Comparison of ENCODE assay signal across 8 mouse cellular contexts in genomic region chr7:142967884-142968808, GRCm38 (mm10). TPM values are rescaled to one million over a fixed set of nuclear protein-coding genes. Genes with fewer than 3 reads are reported as not detected.
DNase-seq lines count a peak whose midpoint lies in the region; ATAC-seq lines count a peak whose summit lies in the region.

No protein-coding gene starts in this region.

- peaks cover 7% of the 10 kb centered on the region; the same call in 1 of the 2 replicates for H3K4me1 ChIP-seq in forebrain, embryonic 11.5 days (replicated peaks; ENCODE audit: control insufficient read depth, insufficient read depth, low read length)
- H3K4me1 ChIP-seq in hindbrain, embryonic 13.5 days (replicated peaks), result peaks cover 26% of the 10 kb centered on the region

- H3K9ac ChIP-seq in forebrain, embryonic 11.5 days (ENCODE audit: low read length), result no peak overlapping the region
- H3K9ac ChIP-seq in hindbrain, embryonic 13.5 days, result peak overlapping the region; percentile 66

- H3K27me3 ChIP-seq in forebrain, embryonic 11.5 days (ENCODE audit: control insufficient read depth, insufficient read depth, low read length), result peaks cover 67% of the 10 kb centered on the region
- peaks cover 88% of the 10 kb centered on the region for H3K27me3 ChIP-seq in hindbrain, embryonic 13.5 days

- no peaks in the 10 kb centered on the region for H3K36me3 ChIP-seq in forebrain, embryonic 11.5 days (ENCODE audit: control insufficient read depth, insufficient read depth, low read length)
- no peaks in the 10 kb centered on the region for H3K36me3 ChIP-seq in hindbrain, embryonic 13.5 days
- no peaks in the 10 kb centered on the region for H3K36me3 ChIP-seq in macrophage (ENCODE audit: inconsistent target)

- DNase-seq in CD4-positive helper T cell, adult 2 months (ENCODE audit: low read depth, low spot score), result peak; percentile 59
- DNase-seq in adrenal gland, adult 18-20 months (ENCODE audit: low spot score in 2 of 2), result peak; percentile 38 to 56
- peak; percentile 83 for DNase-seq in forebrain, embryonic 11.5 days (ENCODE audit: low spot score)
- DNase-seq in left cerebral cortex, postnatal 10 days (ENCODE audit: extremely low spot score in 1 of 2, low spot score in 2 of 2), result peak; percentile 48 to 73
- DNase-seq in right cerebral cortex, adult 2 months (ENCODE audit: low spot score in 2 of 2), result peak; percentile 68 to 75
- DNase-seq in adipocyte (ENCODE audit: low spot score), result no peak

- no peak overlapping the region for H3K27ac ChIP-seq in forebrain, embryonic 11.5 days (ENCODE audit: low read depth, low read length)
- H3K27ac ChIP-seq in hindbrain, embryonic 13.5 days, result no peak overlapping the region
- no peak overlapping the region for H3K27ac ChIP-seq in macrophage

- ATAC-seq in forebrain, embryonic 11.5 days (replicated peaks; ENCODE audit: low FRiP score), result peak; percentile 62; the same call in 1 of the 2 replicates
- ATAC-seq in hindbrain, embryonic 13.5 days (ENCODE audit: low FRiP score), result peak; percentile 84

- intact Hi-C loops in left cerebral cortex, postnatal 10 days (cut with DNase I), result no loop called here

- H3K4me3 ChIP-seq in forebrain, embryonic 11.5 days (ENCODE audit: low read depth, low read length), result peak overlapping the region; percentile 19
- H3K4me3 ChIP-seq in hindbrain, embryonic 13.5 days, result peak overlapping the region; percentile 50
- H3K4me3 ChIP-seq in macrophage (ENCODE audit: inconsistent target), result peak overlapping the region; percentile 5; the same call in 1 of the 2 replicates

- peak overlapping the region; percentile 50 for H3K4me2 ChIP-seq in forebrain, embryonic 11.5 days (ENCODE audit: low read depth, low read length, severe bottlenecking)
- H3K4me2 ChIP-seq in hindbrain, embryonic 13.5 days, result peak overlapping the region; percentile 96

- no peaks in the 10 kb centered on the region for H3K79me2 ChIP-seq in macrophage (ENCODE audit: inconsistent target)

- WGBS in forebrain, embryonic 11.5 days, result under 1% methylated on average over 87 of the region's 90 CpGs
- WGBS in hindbrain, embryonic 13.5 days, result under 1% methylated on average over 90 of the region's 90 CpGs
- WGBS in macrophage (ENCODE audit: missing documents), result under 1% methylated on average over 89 of the region's 90 CpGs

- no peaks in the 10 kb centered on the region for H3K9me3 ChIP-seq in forebrain, embryonic 11.5 days (ENCODE audit: control insufficient read depth, low read length)
- H3K9me3 ChIP-seq in hindbrain, embryonic 13.5 days, result no peaks in the 10 kb centered on the region

RNA-seq across cellular contexts. Expression of gene Ascl2, which starts 0.9 kb away (rescaled TPM):
- under 1 TPM; 0.26 to 0.40 TPM for total RNA-seq in adrenal gland, adult 18-20 months (2021)
- polyA plus RNA-seq in forebrain, embryonic 11.5 days (2014; fragmentation: Nextera tagmentation; extraction: Ambion mirVana), result 0.12 and 0.49 TPM in 2 replicates
- 0.44 and 0.48 TPM in 2 replicates for polyA plus RNA-seq in hindbrain, embryonic 13.5 days (2015; fragmentation: Nextera tagmentation; extraction: Ambion mirVana)
- under 1 TPM; 0.43 to 0.58 TPM for total RNA-seq in left cerebral cortex, postnatal 10 days (2021)
- under 1 TPM in 4 of 26 experiments, not detected in 22; 0.41 to 0.92 (median 0.68) TPM for total RNA-seq in macrophage (2018; cell fraction: chromatin; rRNA removed)
- total RNA-seq in macrophage (2018; cell fraction: cytosol; rRNA removed), result 1 to 10 TPM in 1 of 26 experiments, under 1 TPM in 25; 0.06 to 1.0 (median 0.48) TPM
- total RNA-seq in macrophage (2018; cell fraction: nucleus; rRNA removed), result 1 to 10 TPM in 3 of 26 experiments, under 1 TPM in 7, not detected in 16; 0.33 to 1.3 (median 0.52) TPM
- polyA plus RNA-seq in macrophage (2018), result 0.18 to 1.9 TPM (median 0.23 TPM) in 3 replicates

RNA-seq across cellular contexts. Expression of gene Tspan32, which starts 36.7 kb away (rescaled TPM):
- 1 to 10 TPM in 1 of 2 experiments, under 1 TPM in 1; 0.50 to 1.2 TPM for total RNA-seq in adrenal gland, adult 18-20 months (2021)
- polyA plus RNA-seq in forebrain, embryonic 11.5 days (2014; fragmentation: Nextera tagmentation; extraction: Ambion mirVana), result 4.2 and 5.3 TPM in 2 replicates
- polyA plus RNA-seq in hindbrain, embryonic 13.5 days (2015; fragmentation: Nextera tagmentation; extraction: Ambion mirVana), result 0.65 and 1.2 TPM in 2 replicates
- total RNA-seq in left cerebral cortex, postnatal 10 days (2021), result under 1 TPM; 0.26 to 0.32 TPM
- total RNA-seq in macrophage (2018; cell fraction: chromatin; rRNA removed), result 10 to 100 TPM in 22 of 26 experiments, 1 to 10 TPM in 4; 3.4 to 54.6 (median 29.8) TPM
- total RNA-seq in macrophage (2018; cell fraction: cytosol; rRNA removed), result 10 to 100 TPM; 10.3 to 29.2 (median 21.3) TPM
- 10 to 100 TPM in 24 of 26 experiments, 1 to 10 TPM in 2; 8.3 to 55.5 (median 26.9) TPM for total RNA-seq in macrophage (2018; cell fraction: nucleus; rRNA removed)
- polyA plus RNA-seq in macrophage (2018), result 12.2 to 22.1 TPM (median 14.6 TPM) in 3 replicates

RNA-seq across cellular contexts. Expression of gene Th, which starts 37.2 kb away (rescaled TPM):
- total RNA-seq in adrenal gland, adult 18-20 months (2021), result 100 to 1,000 TPM; 547 to 572 TPM
- polyA plus RNA-seq in forebrain, embryonic 11.5 days (2014; fragmentation: Nextera tagmentation; extraction: Ambion mirVana), result 18.7 and 19.8 TPM in 2 replicates
- 17.6 and 17.8 TPM in 2 replicates for polyA plus RNA-seq in hindbrain, embryonic 13.5 days (2015; fragmentation: Nextera tagmentation; extraction: Ambion mirVana)
- total RNA-seq in left cerebral cortex, postnatal 10 days (2021), result 1 to 10 TPM; 1.5 to 1.8 TPM
- not detected for total RNA-seq in macrophage (2018; cell fraction: chromatin; rRNA removed)
- total RNA-seq in macrophage (2018; cell fraction: cytosol; rRNA removed), result not detected
- total RNA-seq in macrophage (2018; cell fraction: nucleus; rRNA removed), result not detected
- polyA plus RNA-seq in macrophage (2018), result not detected in 3 replicates

Comparison
In these comparisons a context has a peak if more than half of its experiments do, and no peak if none do; other contexts are left out.
1. RNA of gene Th, which starts 37.2 kb away (polyA plus RNA-seq): 18.7 to 19.8 TPM in forebrain, embryonic 11.5 days and 17.6 to 17.8 TPM in hindbrain, embryonic 13.5 days; not detected in macrophage; every median in the first group is over 10 times any median in the second.
2. Peak in every context shown above with its lines, with median percentiles within 50 percentile points of each other: H3K4me3 ChIP-seq.